Mouse (Mus musculus): Measurements from ENCODE around the gene Frat2.

Frat2 gene

DNA sequence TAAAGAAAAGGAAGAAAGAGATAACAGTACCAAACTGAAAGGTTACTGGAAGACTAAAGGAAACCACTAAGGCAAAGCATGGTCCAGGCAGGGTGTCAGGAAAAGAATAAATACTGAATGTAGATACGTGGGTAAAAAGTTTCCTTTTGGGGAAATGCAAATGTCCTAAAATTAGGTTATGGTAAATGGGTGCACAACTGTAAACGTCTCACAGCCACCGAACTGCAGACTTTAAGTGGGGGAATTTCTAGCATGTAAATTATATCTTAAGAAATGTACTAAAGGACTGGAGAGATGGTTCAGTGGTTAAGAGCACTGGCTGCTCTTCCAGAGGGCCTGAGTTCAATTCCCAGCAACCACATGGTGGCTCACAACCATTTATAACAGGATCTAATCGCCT, 29.2 kb downstream of the Frat2 start:
- no peak for DNase-seq (ENCODE audit: low spot score)

DNA sequence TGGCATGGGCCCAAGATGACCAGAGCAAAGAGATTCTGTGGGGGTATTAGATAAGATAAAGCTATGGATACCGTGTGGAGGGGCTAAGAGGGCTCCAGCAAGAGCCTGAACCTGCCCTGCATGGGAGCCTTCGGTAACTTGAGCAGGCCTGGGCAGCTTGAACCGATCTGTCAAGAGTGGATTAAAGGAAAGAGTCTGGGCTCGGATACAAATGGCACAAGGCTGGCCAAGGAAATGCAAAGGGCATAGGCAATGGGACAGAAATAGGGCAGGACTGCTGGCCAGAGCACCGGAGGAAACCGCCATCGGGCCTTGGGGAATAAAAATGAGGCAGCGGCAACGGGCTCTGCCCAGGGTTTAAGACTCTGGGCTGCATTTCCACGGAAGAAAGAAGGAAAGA, 30.6 kb downstream of the Frat2 start:
- DNase-seq (ENCODE audit: low spot score): no peak

DNA sequence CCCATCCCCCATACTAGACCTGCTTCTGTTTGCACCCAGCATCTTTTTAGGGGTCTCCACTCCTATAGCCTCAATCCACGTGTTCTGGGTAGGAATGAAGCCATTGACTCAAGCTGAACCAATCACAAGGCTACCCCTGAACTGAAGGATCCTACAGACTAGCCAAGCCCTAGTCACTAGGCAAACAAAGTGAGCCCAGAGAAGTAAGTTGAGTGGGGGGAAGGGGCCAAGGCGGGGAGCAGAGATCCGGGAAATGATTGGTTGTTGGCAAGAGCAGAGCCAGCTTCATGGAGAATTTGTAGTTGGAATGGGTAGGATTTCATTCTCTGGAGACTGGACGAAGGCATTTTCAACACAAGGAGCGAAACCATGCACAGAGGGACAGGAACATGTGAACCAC, 31.0 kb downstream of the Frat2 start:
- DNase-seq (ENCODE audit: low spot score): no peak

DNA sequence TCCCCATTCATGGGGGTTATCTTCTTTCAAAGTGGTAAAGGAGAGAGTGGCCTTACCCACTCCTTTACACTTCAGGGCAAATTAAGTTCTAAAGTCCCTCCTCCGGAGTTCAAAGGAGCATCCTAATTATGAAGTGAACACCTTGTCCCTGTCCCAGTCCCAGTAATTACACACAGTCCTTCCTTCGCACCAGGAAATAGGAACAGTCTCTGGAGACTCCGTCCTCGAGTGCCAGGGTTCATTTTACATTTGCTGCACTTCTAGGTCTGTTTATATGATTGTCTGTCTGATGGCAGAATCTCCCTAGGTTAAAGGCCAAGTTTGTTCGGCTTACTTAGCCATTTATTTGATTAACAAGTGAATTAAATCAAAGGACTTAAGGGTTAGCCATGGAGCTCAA, 31.5 kb downstream of the Frat2 start:
- DNase-seq (ENCODE audit: low spot score): no peak

DNA sequence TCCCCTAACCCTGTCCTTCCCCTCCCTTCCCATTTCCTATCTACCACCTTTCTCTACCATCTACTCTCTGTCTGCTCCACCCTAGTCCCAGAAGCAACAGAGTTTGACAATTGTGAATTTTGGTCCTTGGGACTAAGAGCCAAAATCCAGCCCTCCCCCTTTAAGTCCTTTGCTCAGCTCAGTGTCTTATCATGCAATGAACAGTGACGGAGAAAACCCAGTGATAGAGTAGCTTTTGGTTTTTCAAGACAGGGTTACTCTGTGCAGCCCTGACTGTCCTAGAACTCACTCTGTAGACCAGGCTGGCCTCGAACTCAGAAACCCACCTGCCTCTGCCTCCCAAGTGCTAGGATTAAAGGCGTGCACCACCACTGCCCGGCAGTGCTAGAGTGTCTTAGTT, 34.6 kb downstream of the Frat2 start:
- DNase-seq (ENCODE audit: low spot score): no peak

DNA sequence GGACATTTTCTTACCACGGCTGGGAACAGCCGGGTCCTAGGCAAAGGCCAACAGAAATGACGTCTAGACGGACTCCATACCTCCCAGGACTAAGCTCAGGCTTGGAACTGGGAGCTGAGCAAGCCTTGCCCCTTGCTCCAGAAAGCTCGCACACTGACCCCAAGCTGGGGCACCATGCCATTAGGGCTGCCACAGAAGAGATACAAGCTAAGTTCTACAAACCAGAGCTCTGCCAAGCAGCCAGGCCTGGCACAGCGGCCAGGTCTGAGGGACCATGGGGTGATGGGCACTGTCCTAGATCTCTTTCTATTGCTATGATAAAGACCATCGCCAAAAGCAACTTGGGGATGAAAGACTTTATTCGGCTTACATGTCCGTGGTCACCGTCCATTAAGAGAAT, 35.4 kb downstream of the Frat2 start:
- no peak for DNase-seq (ENCODE audit: low spot score)

DNA sequence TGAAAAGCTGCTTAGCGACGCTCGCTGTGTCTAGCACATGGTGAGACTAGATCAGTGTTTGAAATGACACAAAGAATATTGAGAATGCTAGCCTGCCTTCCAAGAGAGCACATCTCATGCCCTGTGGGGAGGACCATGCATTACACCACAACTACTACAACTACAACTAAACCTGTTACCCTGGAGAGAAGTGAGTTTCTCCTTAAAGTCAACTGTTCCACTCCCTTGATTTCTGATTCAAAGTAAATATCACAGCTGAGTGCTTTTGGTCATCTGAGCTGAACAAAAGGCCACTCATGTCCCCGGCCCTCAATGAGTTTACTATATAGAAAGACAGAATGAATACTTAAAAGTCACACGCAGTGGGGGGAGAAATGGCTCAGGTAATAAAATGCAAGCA, 37.9 kb downstream of the Frat2 start:
- DNase-seq (ENCODE audit: low spot score): no peak

DNA sequence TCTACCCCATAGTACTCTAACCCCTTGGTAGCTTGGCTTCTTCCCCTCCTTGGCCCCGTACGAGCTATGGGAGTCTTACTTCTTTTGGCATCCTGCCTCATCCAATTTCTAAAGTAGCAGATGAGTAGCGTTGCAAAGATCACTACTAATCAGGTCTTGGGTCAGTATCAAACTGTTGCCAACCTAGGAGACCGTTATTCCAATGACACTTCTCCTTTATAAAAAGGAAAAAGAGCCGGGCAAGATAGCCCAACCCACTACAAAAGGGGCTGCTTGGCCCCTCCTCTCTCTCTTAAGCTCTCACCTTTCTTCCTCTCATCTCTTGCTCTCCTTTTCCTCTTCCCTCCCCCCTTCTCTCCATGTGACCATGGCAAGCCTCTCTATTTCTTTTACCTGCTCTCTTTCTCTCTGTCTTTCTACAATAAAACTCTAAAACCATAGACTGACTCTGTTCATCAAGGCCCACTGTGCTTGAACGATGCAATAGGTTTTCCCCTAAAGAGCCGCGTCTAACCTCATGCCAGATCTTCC, 39.8 kb downstream of the Frat2 start:
- DNase-seq (ENCODE audit: low spot score): no peak

DNA sequence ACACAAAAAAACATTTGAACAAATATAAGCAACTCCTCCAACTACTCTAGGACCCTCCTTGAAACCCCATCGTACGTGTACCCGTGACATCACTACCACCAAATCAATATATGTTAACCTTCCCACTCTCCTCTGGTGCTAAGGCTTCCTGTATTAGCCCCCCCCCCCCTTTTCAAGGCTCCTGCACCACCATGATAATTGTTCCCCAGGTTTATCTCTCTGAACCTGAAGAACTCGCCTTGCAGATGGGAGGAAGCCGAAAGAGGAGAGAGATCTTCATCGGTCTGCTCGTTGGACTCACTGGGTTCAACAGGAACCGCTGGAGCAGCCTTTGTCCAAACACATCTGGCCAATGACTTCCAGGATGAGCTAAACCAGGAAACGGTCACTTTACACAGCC, 40.4 kb downstream of the Frat2 start:
- no peak for DNase-seq (ENCODE audit: low spot score)

DNA sequence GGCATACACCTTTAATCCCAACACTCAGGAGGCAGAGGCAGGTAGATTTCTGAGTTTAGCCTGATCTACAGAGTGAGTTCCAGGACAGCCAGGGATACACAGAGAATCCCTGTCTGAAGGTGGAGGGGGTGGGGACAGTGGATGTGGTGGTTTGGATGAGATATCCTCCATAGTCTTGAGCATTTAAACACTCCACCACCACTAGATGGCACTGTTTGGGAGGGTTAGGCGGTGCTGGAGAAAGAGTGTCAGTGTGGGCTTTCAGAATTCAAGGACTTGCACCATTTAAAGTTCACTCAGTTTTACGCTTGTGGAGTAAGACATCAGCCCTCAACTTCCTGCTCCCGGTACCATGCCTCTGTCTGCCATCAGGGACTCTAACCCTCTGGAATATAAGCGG, 42.1 kb downstream of the Frat2 start:
- no peak for DNase-seq (ENCODE audit: low spot score)

DNA sequence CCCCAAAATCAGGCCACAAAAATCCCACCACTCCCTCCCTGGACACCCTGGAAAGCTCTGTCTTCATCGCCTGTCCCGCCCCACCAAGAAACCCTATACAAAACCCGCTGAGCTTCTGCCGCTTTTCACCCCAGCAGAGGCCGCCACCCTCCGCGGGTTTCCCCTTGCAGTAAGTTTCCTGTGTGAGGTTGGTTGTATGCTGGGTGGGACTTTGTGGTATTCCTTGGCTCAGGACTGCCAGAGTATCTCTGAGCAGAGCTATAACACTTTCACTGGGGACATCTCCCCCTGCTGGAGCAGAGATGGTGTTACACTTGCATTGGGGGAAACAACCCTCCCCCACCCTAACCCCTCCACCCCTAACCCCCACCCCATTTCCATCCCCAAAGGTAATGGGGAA, 44.6 kb downstream of the Frat2 start:
- DNase-seq (ENCODE audit: low spot score): no peak

DNA sequence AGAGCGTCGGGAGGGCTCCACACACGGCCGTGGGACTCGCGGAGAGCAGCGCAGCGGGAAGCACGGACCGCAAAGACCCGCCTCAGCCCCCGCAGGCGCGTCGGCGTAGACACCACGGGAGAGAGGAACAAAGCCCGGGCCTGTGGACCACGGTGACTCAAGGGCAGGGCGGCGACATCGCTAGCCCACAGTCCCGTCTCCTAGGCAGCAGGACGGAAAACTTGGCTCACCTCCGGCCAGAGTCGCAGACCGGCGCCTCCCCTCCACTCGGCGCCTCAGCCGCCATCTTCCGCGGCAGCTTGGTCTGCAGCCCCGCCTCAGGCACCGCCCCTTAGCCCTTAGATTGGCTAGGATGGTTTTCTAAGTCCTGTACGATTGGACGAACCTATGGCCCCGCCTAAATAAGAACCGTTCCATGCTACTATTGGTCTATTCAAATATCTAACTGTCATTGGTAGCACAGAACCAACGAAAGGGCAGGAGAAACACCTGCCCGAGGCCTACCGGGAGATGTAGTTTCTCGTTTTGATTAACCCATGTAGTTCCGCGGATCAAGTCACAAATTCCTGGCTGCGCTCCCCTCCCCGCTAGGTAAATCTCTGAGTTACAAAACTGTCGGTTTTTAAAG, 46.1 kb downstream of the Frat2 start, which contains the start of gene Arhgap19:
Arhgap19 (minus strand) TSS at position 306 of the 628 bp plus-strand sequence.
- peak; percentile 59 for DNase-seq (ENCODE audit: low spot score)

DNA sequence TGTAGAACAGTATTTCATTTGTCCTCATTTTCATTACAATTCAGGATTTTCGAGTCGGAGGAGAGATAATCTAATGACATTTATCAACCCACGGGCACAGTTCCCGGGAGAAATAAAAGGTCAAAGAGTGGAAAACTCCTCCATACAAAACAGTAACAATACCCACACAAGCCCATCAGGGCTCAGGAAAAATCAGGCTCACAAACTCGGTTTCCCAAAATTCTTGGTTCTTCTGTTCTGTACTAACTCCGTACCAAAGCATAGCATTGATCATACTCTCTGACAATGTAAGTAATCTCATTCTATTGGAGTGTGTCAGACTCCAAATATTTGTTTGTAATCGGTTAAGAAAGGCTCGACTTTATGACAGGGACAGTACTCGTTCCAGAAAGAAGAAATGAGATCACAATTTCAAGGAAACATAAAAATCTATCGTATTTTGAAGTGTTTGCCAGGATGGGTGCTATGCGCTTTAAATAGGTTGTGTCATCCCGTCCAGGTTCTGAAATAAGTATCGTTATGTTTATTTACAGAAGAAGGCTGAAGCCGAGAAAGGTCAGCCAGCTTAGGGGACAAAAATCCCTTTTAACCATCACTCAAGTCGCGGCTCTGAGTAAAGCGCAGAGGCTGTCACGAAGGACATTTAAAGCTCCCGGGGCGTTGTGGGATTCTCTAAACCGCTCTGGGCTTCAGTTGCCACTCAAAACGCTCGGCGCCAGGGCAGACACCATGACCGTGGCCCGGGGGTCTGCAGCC, 46.8 kb downstream of the Frat2 start:
- DNase-seq (ENCODE audit: low spot score): no peak

DNA sequence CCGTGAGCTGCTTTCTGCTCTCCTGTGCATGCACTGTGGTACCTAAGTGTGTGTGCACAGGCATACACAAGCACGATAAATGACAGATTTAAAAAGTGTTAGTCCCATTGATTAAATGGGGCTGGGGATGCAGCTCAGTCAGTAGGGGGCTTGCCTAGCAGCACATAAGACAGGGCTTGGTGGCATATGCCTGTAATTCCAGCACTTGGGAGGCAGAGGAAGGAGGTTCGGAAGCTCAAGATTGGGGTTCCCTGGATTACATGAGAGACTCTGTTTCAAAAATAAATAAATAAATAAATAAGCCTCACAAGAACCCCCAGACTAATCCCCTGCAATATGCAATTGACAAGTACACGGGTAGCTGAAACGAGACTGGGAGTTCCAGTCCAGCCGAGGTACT, 47.5 kb downstream of the Frat2 start:
- DNase-seq (ENCODE audit: low spot score): no peak

DNA sequence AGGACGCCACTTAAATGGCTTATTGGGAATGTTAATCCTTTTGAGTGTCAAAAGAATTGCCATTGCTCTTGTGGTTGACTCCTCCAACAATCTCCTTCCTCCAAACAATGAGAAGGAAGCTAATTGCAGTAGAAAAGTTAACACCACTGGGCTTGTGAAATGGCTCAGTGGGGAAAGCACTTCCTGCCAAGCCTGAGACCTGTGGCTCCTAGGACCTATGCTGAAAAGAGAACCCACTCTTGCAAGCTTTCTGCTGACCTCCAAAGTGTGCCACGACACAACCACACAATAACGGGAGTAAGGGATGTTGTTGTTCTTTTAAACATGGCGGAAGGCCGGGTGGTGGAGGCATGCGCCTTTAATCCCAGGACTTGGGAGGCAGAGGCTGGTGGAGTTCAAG, 50.4 kb downstream of the Frat2 start:
- DNase-seq (ENCODE audit: low spot score): no peak

DNA sequence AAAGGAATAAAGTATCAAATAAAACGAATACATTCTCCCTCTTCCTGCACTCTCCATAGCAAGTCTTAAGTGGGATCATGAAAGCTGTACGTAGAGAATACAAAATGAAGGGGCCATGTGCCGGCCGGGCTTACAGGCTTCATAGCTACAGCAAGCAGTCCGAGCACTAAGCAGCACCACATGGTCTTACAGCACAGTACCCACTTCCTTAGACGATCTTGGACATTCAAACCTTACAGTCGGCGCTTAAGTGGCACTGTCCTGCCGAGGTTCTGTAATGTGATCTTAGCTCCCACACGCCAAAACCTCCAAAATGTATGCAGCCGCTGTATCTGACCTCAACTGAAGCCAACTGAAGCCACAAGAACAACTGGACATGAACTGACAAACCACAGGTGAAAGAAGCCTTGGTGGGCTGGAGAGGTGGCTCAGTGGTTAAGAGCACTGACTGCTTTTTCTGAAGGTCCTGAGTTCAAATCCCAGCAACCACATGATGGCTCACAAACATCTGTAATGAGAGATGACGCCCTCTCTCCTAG, 51.1 kb downstream of the Frat2 start:
- no peak for DNase-seq (ENCODE audit: low spot score)

DNA sequence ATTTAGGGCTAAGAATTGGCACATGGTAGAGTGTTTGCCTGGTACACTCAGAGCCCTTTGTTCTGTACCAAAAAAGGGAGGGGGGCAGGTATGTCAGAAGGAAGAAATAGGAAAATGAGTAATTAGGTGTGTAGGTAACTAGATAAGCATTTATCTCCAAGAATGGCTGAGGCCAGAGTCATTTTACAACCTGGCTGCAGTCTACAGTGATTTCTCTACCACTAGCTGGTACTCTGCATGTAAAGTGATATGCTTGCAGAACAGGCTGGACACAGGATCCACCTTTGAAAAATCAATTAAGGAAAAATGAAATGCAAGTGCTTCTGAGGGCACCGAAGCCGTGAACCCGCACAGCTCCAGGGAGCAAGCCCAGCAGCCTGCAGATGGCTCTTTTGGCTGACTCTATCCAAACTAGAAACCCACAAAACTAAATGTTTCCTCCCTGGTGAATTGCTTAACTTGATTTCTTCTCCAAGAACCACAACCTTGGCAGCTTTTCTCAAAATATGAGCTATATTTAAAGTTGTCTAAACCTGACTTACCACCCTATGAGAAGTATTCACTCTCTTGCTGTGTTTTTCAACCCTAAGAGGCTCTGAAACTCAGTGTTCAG, 51.7 kb downstream of the Frat2 start:
- no peak for DNase-seq (ENCODE audit: low spot score)
